Mouse (Mus musculus) cerebellum, adult 2 months (tissue): Measurements from ENCODE around the gene 9230102O04Rik. TPM values are rescaled to one million over a fixed set of nuclear protein-coding genes. Genes with fewer than 3 reads are reported as not detected.

Experiments used
- DNase-seq, 2 experiments: peaks; one replicate each; pipeline ENCODE4 v3.0.0; 2021
- H3K27ac ChIP-seq: fragments of 200-500 bp; 2 replicates; pipeline ENCODE4 v1.5.1; 2012; ENCODE audit warnings: low read length, control low read depth, inconsistent platforms; ENCODE audit not compliant: insufficient read depth
- H3K27me3 ChIP-seq: fragments of 200-500 bp; 2 replicates; pipeline ENCODE4 v1.6.1; 2012; ENCODE audit warnings: inconsistent platforms, mild to moderate bottlenecking, low read length, moderate library complexity; ENCODE audit not compliant: control insufficient read depth, insufficient read depth
- H3K4me1 ChIP-seq: fragments of 200-500 bp; 2 replicates; pipeline ENCODE4 v1.6.1; 2011; ENCODE audit warnings: low read length; ENCODE audit not compliant: control insufficient read depth, insufficient read depth
- H3K4me3 ChIP-seq: fragments of 200-500 bp; replicated peaks from 2 replicates; pipeline ENCODE3; 2011; ENCODE audit warnings: mild to moderate bottlenecking, low read depth, low read length, control low read depth; ENCODE audit not compliant: insufficient read depth
- CTCF ChIP-seq: fragments of 200-500 bp; IDR thresholded peaks from 2 replicates; pipeline ENCODE4 v1.5.1; 2011; ENCODE audit warnings: low read depth, mild to moderate bottlenecking, control low read depth, low read length, moderate library complexity, borderline replicate concordance; ENCODE audit not compliant: insufficient read depth
- POLR2A ChIP-seq: fragments of 200-500 bp; IDR thresholded peaks from 2 replicates; pipeline ENCODE4 v1.6.1; 2011; ENCODE audit warnings: low read length, control low read depth, borderline replicate concordance; ENCODE audit not compliant: insufficient read depth
- WGBS: fragments of 180-500 bp; shearing (Covaris S2); methylation state at CpG from one replicate; pipeline ENCODE4 v1.1.7; 2018; 5-methylcytosine and 5-hydroxymethylcytosine counted together
- polyA plus RNA-seq: library from polyadenylated mRNA; depleted of rRNA; stranded (reverse); fragments of >200 nt; gene quantifications from 2 replicates; pipeline ENCODE4 v1.2.3, GENCODE M21; 2012; rRNA removed

9230102O04Rik gene
- polyA plus RNA-seq, 1 experiment, result not detected

DNA sequence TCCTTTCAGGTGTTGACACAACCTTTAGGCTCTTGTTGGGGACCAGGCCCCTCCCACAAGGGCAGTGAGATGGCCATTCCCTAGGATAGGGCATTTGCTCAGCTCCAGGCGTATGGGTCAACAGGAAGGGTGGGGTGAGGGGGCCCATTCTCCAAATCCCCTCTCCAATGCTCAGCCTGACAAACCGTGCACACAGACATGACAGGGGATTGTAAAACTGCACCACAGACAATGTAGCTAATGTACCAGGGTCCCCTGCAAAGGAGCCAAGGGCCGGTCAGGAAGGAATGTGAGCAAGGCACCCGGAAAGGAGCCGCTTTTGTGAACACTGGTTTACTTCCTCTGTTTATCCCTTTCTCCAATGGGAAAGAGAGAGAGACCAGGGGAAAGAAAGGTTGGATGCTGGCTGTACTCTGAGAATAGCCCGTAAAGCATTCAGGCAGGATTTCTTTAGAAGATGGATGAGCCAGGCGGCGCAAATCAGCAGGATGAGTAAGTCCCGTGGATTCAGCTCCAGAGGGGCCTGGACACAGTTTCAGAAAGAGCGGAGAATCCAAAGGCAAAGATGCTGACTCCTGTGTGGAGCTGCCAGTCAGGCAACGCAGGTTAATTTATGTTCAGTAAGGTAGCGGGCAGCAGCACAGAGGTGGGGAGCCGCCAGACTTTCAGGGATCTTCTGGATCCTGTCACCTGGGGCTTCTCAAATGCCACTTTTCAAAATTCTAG, 36.3 kb downstream of the 9230102O04Rik start:
- WGBS, result 66% methylated on average over 13 of the region's 13 CpGs
- Histone ChIP-seq H3K27ac (no peak overlapping the region), H3K27me3 (no peaks in the 10 kb centered on the region), H3K4me3 (no peak overlapping the region), H3K4me1 (no peaks in the 10 kb centered on the region)
- TF ChIP-seq POLR2A (no peak), CTCF (no peak)
- DNase-seq, result no peak

- WGBS, result 57% methylated on average over 7 of the region's 7 CpGs
- H3K4me1 ChIP-seq, result no peaks in the 10 kb centered on the region
- no peak overlapping the region for H3K27ac ChIP-seq
- H3K27me3 ChIP-seq, result no peaks in the 10 kb centered on the region
- TF ChIP-seq CTCF, result no peak
- no peak for TF ChIP-seq POLR2A
- H3K4me3 ChIP-seq, result no peak overlapping the region
- peak in 1 of 2 experiments; percentile 2 for DNase-seq
Measured at GRCm38 (mm10) chr2:9835195-9835594, 54.1 kb downstream of the 9230102O04Rik start.

DNA sequence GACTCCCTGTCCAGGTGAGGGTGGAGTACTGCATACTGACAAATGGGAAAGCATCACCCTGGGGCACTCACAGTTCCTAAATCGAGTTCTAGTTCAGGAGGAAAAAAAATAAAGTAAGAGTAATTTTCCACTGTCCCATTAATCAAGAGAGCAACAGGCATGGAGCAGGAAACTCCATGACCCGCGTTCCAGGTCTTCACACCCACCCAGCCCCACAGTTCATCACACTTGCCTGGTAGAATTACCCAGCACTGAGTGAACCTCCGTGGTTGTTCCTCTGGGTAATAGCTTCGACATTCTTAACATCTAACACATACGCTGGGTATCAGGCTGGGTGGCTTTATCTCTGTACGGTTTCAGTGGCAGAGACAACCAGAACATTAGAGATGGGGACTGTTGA, 55.6 kb downstream of the 9230102O04Rik start:
- DNase-seq, result no peak
- no peaks in the 10 kb centered on the region for H3K4me1 ChIP-seq
- H3K27me3 ChIP-seq, result no peaks in the 10 kb centered on the region
- no peak overlapping the region for H3K27ac ChIP-seq
- 83% methylated on average over 7 of the region's 7 CpGs for WGBS
- H3K4me3 ChIP-seq, result no peak overlapping the region
- TF ChIP-seq POLR2A, result no peak
- no peak for TF ChIP-seq CTCF

Other genes starting within 250 kb of the 9230102O04Rik start
- 0.30 TPM in 1 of 2 replicates, not detected in the other for gene 4930412O13Rik, start 8.3 kb downstream of the 9230102O04Rik start, polyA plus RNA-seq
- gene Gata3, start 494 bp upstream of the 9230102O04Rik start, polyA plus RNA-seq, result 1.2 and 1.3 TPM in 2 replicates
- 13.0 and 13.1 TPM in 2 replicates for gene Taf3, start 159.1 kb upstream of the 9230102O04Rik start, polyA plus RNA-seq
- gene Atp5c1, start 191.0 kb upstream of the 9230102O04Rik start, polyA plus RNA-seq, result 527 TPM in 2 replicates
- 14.8 and 16.7 TPM in 2 replicates for gene Kin, start 191.1 kb upstream of the 9230102O04Rik start, polyA plus RNA-seq
- 1.9 and 3.3 TPM in 2 replicates for gene Itih2, start 241.9 kb upstream of the 9230102O04Rik start, polyA plus RNA-seq